Mouse (Mus musculus) hindbrain, embryonic 13.5 days (tissue): ENCODE measurements around the gene Gm12166. TPM values are rescaled to one million over a fixed set of nuclear protein-coding genes. Genes with fewer than 3 reads are reported as not detected.
"Not testable (repeated sequence)": the region's sequence is repeated elsewhere in the genome, so short reads cannot be mapped to it uniquely, and the experiment has no call there.

Experiments used
- ATAC-seq: fragments of 200-750 bp; cut with Nextera tagmentation; 2 replicates; pipeline ENCODE4 v1.8.0; 2017; ENCODE audit warnings: moderate TSS enrichment; ENCODE audit not compliant: low FRiP score
- H3K27ac ChIP-seq: fragments of 300-500 bp; sonication (generic); 2 replicates; pipeline ENCODE4 v1.5.1; 2015; ENCODE audit warnings: inconsistent platforms, mild to moderate bottlenecking, moderate library complexity
- H3K27me3 ChIP-seq: fragments of 300-500 bp; sonication (generic); 2 replicates; pipeline ENCODE4 v1.6.1; 2015; ENCODE audit warnings: mild to moderate bottlenecking, inconsistent platforms
- H3K36me3 ChIP-seq: fragments of 300-500 bp; sonication (generic); 2 replicates; pipeline ENCODE4 v1.6.1; 2015; ENCODE audit warnings: mild to moderate bottlenecking, inconsistent platforms
- H3K4me1 ChIP-seq: fragments of 300-500 bp; sonication (generic); replicated peaks from 2 replicates; pipeline ENCODE4 v1.6.1; 2015; ENCODE audit warnings: inconsistent platforms
- H3K4me2 ChIP-seq: fragments of 300-500 bp; sonication (generic); 2 replicates; pipeline ENCODE4 v1.6.1; 2015; ENCODE audit warnings: inconsistent platforms, mild to moderate bottlenecking, moderate library complexity
- H3K4me3 ChIP-seq: fragments of 300-500 bp; sonication (generic); 2 replicates; pipeline ENCODE4 v1.5.1; 2015; ENCODE audit warnings: mild to moderate bottlenecking, inconsistent platforms
- H3K9ac ChIP-seq: fragments of 300-500 bp; sonication (generic); 2 replicates; pipeline ENCODE4 v1.6.1; 2015; ENCODE audit warnings: mild to moderate bottlenecking, inconsistent platforms
- H3K9me3 ChIP-seq: fragments of 300-500 bp; sonication (generic); 2 replicates; pipeline ENCODE4 v1.6.1; 2016; ENCODE audit warnings: inconsistent platforms
- WGBS: fragments of 180-500 bp; shearing (Covaris S2); methylation state at CpG from one replicate; pipeline ENCODE4 v1.1.7; 2015; 5-methylcytosine and 5-hydroxymethylcytosine counted together
- polyA plus RNA-seq: library from polyadenylated mRNA; unstranded; fragments of >200 nt; fragmentation: Nextera tagmentation; extraction: Ambion mirVana; gene quantifications from 2 replicates; pipeline ENCODE4 v1.2.1, GENCODE M21; 2015

The Gm12166 gene
- polyA plus RNA-seq, 1 experiment from 2014 or later = 5.0 TPM

GRCm38 (mm10) chr11:46058916-46059315, 6.8 kb upstream of the Gm12166 start:
- Histone ChIP-seq H3K4me3 (no peak overlapping the region), H3K4me1 (peaks cover 36% of the 10 kb centered on the region), H3K9ac (no peak overlapping the region), H3K27ac (no peak overlapping the region), H3K36me3 (peaks cover 10% of the 10 kb centered on the region), H3K27me3 (no peaks in the 10 kb centered on the region), H3K4me2 (no peak overlapping the region), H3K9me3 (no peaks in the 10 kb centered on the region)
- 97% methylated on average over 4 of the region's 4 CpGs for WGBS
- ATAC-seq = no peak

GRCm38 (mm10) chr11:46058011-46058410, 5.9 kb upstream of the Gm12166 start:
- Histone ChIP-seq H3K4me2 (peak overlapping the region; percentile 72), H3K36me3 (peaks cover 10% of the 10 kb centered on the region), H3K27ac (no peak overlapping the region), H3K27me3 (no peaks in the 10 kb centered on the region), H3K9me3 (no peaks in the 10 kb centered on the region), H3K4me3 (peak overlapping the region; percentile 70), H3K4me1 (peaks cover 32% of the 10 kb centered on the region), H3K9ac (peak overlapping the region; percentile 29; the same call in 1 of the 2 replicates)
- 43% methylated on average over 9 of the region's 9 CpGs for WGBS
- ATAC-seq = no peak

- WGBS = 3% methylated on average over 25 of the region's 25 CpGs
- ATAC-seq = no peak
Observed at GRCm38 (mm10) chr11:46056770-46057411, 4.8 kb upstream of the Gm12166 start.

GRCm38 (mm10) chr11:46055896-46056769, 4.0 kb upstream of the Gm12166 start, which contains the start of gene Adam19:
Adam19 (plus strand) TSS chr11:46055992.
- Histone ChIP-seq H3K4me2 (peak within 1 kb of the TSS; percentile 72), H3K9me3 (no peaks in the 10 kb centered on the region), H3K27ac (peak within 1 kb of the TSS; percentile 95), H3K36me3 (peaks cover 5% of the 10 kb centered on the region; the same call in 1 of the 2 replicates), H3K9ac (peak within 1 kb of the TSS; percentile 88), H3K4me3 (peak within 1 kb of the TSS; percentile 70), H3K27me3 (0 out of 2 replicates have a peak, but pooled peaks cover 3% of the 10 kb centered on the region), H3K4me1 (peaks cover 29% of the 10 kb centered on the region)
- ATAC-seq = peak; percentile 89
- WGBS = under 1% methylated on average over 51 of the region's 51 CpGs

More at GRCm38 (mm10) chr11:46056770-46057411, 4.8 kb upstream of the Gm12166 start:
- H3K4me1 ChIP-seq = peaks cover 29% of the 10 kb centered on the region
- peak overlapping the region; percentile 70 for H3K4me3 ChIP-seq
- H3K9ac ChIP-seq = peak overlapping the region; percentile 88
- 0 out of 2 replicates have a peak, but pooled peaks cover 3% of the 10 kb centered on the region for H3K27me3 ChIP-seq
- H3K27ac ChIP-seq = peak overlapping the region; percentile 95
- H3K9me3 ChIP-seq = no peaks in the 10 kb centered on the region
- H3K36me3 ChIP-seq = peaks cover 6% of the 10 kb centered on the region
- peak overlapping the region; percentile 72 for H3K4me2 ChIP-seq

- Histone ChIP-seq H3K9ac (peak overlapping the region; percentile 88), H3K9me3 (no peaks in the 10 kb centered on the region), H3K4me2 (peak overlapping the region; percentile 72), H3K36me3 (no peaks in the 10 kb centered on the region), H3K4me3 (peak overlapping the region; percentile 70), H3K4me1 (peaks cover 29% of the 10 kb centered on the region), H3K27me3 (0 out of 2 replicates have a peak, but pooled peaks cover 3% of the 10 kb centered on the region), H3K27ac (peak overlapping the region; percentile 95)
- 26% methylated on average over 13 of the region's 13 CpGs for WGBS
- peak; percentile 52 for ATAC-seq
Observed at GRCm38 (mm10) chr11:46054911-46055895, 3.1 kb upstream of the Gm12166 start.

GRCm38 (mm10) chr11:46054311-46054710, 2.2 kb upstream of the Gm12166 start:
- no peak for ATAC-seq
- WGBS = 47% methylated on average over 5 of the region's 5 CpGs

GRCm38 (mm10) chr11:46053457-46053856, 1.3 kb upstream of the Gm12166 start:
- not testable (repeated sequence) for H3K27ac ChIP-seq, H3K4me2 ChIP-seq, H3K9me3 ChIP-seq, H3K4me3 ChIP-seq, H3K36me3 ChIP-seq, ATAC-seq, H3K27me3 ChIP-seq, H3K9ac ChIP-seq
- H3K4me1 ChIP-seq = peaks cover 29% of the 10 kb centered on the region
- 92% methylated on average over 3 of the region's 3 CpGs for WGBS

More at GRCm38 (mm10) chr11:46054311-46054710, 2.2 kb upstream of the Gm12166 start:
- Histone ChIP-seq H3K27me3 (0 out of 2 replicates have a peak, but pooled peaks cover 3% of the 10 kb centered on the region), H3K36me3 (no peaks in the 10 kb centered on the region), H3K9me3 (no peaks in the 10 kb centered on the region), H3K9ac (no peak overlapping the region), H3K4me2 (no peak overlapping the region), H3K27ac (no peak overlapping the region), H3K4me1 (peaks cover 29% of the 10 kb centered on the region), H3K4me3 (no peak overlapping the region)

GRCm38 (mm10) chr11:46047264-46047663, 4.9 kb downstream of the Gm12166 start:
- no peak overlapping the region for H3K4me2 ChIP-seq
- no peak overlapping the region for H3K9ac ChIP-seq
- no peak for ATAC-seq
- no peak overlapping the region for H3K27ac ChIP-seq
- 94% methylated on average over 3 of the region's 3 CpGs for WGBS
- no peak overlapping the region for H3K4me3 ChIP-seq
- H3K9me3 ChIP-seq = no peaks in the 10 kb centered on the region
- 0 out of 2 replicates have a peak, but pooled peaks cover under 1% of the 10 kb centered on the region for H3K27me3 ChIP-seq
- no peaks in the 10 kb centered on the region for H3K4me1 ChIP-seq
- H3K36me3 ChIP-seq = no peaks in the 10 kb centered on the region

- Histone ChIP-seq H3K36me3 (no peaks in the 10 kb centered on the region), H3K4me1 (no peaks in the 10 kb centered on the region), H3K9ac (no peak overlapping the region), H3K4me3 (no peak overlapping the region), H3K4me2 (no peak overlapping the region), H3K9me3 (no peaks in the 10 kb centered on the region), H3K27me3 (no peaks in the 10 kb centered on the region), H3K27ac (no peak overlapping the region)
- 84% methylated on average over 5 of the region's 5 CpGs for WGBS
- ATAC-seq = no peak
Observed at GRCm38 (mm10) chr11:46044781-46045180, 7.3 kb downstream of the Gm12166 start.

- Histone ChIP-seq H3K36me3 (no peaks in the 10 kb centered on the region), H3K9me3 (no peaks in the 10 kb centered on the region), H3K4me3 (no peak overlapping the region), H3K4me1 (peaks cover 9% of the 10 kb centered on the region), H3K27me3 (no peaks in the 10 kb centered on the region), H3K4me2 (no peak overlapping the region), H3K27ac (no peak overlapping the region), H3K9ac (no peak overlapping the region)
- no peak for ATAC-seq
- WGBS = 83% methylated on average over 12 of the region's 12 CpGs
Observed at GRCm38 (mm10) chr11:46041607-46042267, 10.4 kb downstream of the Gm12166 start.
